Mouse (Mus musculus) MEL (cell line): Measurements from ENCODE around the gene Atp5h.

Source experiments
- JUND ChIP-seq: IDR thresholded peaks from 2 replicates; pipeline ENCODE4 v1.6.1; 2011; ENCODE audit warnings: low read depth, mild to moderate bottlenecking, improper control_type of control experiment, low read length
- MYC ChIP-seq: IDR thresholded peaks from 2 replicates; pipeline ENCODE4 v1.6.1; 2011; ENCODE audit warnings: low read depth, mild to moderate bottlenecking, low read length, improper control_type of control experiment, moderate library complexity

GRCm38 (mm10) chr11:115464851-115465250 lies 45.1 kb upstream of the Atp5h start:
- TF ChIP-seq JUND (no peak), MYC (no peak)
